Mouse (Mus musculus): ENCODE data around the gene Lctl. TPM values are rescaled to one million over a fixed set of nuclear protein-coding genes. Genes with fewer than 3 reads are reported as not detected.

The Lctl gene
- polyA plus RNA-seq, 1 experiment from 2014 or later: not detected

DNA sequence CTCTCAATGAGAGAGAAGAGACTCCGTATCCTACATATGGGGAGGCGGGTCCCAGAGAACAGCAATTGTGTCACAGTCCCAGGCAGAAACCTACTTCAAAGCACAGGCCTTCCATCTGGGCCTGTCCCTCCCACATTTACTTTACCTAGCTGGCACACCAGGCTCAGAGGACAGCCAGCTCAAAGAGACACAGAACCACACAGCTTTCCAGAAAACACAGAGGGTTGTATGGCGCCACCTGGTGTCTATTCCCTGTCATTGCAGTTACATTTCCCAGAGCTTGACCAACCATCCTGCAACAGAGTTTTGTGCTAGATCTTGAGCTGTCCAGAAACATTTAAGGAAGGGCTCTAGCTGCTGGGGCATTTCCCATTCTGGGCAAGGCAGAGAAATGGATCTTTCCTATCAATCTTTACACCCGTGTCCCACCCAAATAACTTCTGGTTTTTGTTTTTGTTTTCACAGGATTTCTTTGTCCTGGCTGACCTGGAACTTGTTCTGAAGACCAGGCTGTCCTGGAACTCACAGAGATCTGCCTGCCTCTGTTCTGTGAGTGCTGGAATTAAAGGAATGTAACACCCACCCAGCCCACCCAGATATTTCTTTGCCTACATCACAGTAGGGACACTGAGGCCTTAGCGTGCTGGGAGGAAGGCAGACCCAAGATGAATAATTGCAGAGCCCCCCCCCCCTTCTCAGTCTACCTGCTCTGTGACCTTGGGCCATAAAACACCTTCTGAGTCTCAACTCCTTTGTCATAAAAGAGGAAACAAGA lies 29.3 kb upstream of the Lctl start:
- H3K36me3 ChIP-seq: no peaks in the 10 kb centered on the region
- DNase-seq (ENCODE audit: low spot score): peak; percentile 93
- H3K27me3 ChIP-seq (ENCODE audit: insufficient read depth, poor library complexity, severe bottlenecking): no peaks in the 10 kb centered on the region
- no peaks in the 10 kb centered on the region for H3K9me3 ChIP-seq
- peak overlapping the region; percentile 95 for H3K27ac ChIP-seq
- WGBS: 35% methylated on average over 5 of the region's 5 CpGs
- H3K4me3 ChIP-seq: no peak overlapping the region
- H3K4me1 ChIP-seq: peaks cover 52% of the 10 kb centered on the region

DNA sequence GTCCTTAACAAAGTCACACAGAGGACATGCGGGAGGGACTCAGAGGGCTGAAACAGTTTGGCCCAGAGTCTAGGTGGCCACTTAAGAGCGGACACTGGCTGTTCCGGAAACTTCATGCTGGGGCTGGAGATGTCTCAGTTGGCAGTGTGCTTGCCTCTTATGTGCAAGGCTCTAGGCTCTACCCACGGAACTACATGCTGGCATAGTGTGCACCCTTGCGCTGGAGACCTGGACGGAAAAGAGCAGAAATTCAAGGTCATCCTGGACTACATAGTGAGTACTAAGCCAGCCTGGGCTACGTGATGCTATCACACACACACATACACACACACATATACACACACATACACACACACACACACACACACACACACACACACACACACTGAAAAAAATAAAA lies 28.6 kb upstream of the Lctl start:
- H3K4me3 ChIP-seq: no peak overlapping the region
- H3K4me1 ChIP-seq: peaks cover 57% of the 10 kb centered on the region
- no peaks in the 10 kb centered on the region for H3K27me3 ChIP-seq (ENCODE audit: insufficient read depth, poor library complexity, severe bottlenecking)
- WGBS: 87% methylated on average over 7 of the region's 7 CpGs
- H3K36me3 ChIP-seq: no peaks in the 10 kb centered on the region
- no peaks in the 10 kb centered on the region for H3K9me3 ChIP-seq
- peak overlapping the region; percentile 95 for H3K27ac ChIP-seq
- DNase-seq (ENCODE audit: low spot score): no peak

DNA sequence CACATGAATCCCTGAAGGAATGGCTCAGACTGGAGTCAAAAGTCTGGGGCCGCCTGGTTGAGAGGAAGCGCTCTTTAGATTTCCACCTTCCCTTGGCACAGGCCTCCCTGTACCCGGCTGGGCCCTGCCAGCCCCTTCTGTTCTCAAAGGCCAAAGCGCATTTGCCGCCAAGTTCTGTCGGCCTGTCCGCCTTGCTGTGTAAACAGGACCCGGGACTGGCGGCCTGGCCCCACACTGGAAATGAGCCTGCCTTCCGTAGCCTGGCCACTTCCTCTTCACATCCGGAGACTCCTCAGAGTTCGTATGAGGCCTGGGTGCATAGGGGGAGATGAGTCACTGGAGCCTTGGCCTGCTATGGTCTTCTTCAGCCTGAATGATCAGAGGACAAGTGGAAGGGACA lies 27.9 kb upstream of the Lctl start:
- 62% methylated on average over 12 of the region's 12 CpGs for WGBS
- Histone ChIP-seq H3K4me3 (no peak overlapping the region), H3K36me3 (no peaks in the 10 kb centered on the region), H3K9me3 (no peaks in the 10 kb centered on the region), H3K4me1 (peaks cover 57% of the 10 kb centered on the region), H3K27me3 (ENCODE audit: insufficient read depth, poor library complexity, severe bottlenecking) (no peaks in the 10 kb centered on the region), H3K27ac (peak overlapping the region; percentile 75)
- no peak for DNase-seq (ENCODE audit: low spot score)

DNA sequence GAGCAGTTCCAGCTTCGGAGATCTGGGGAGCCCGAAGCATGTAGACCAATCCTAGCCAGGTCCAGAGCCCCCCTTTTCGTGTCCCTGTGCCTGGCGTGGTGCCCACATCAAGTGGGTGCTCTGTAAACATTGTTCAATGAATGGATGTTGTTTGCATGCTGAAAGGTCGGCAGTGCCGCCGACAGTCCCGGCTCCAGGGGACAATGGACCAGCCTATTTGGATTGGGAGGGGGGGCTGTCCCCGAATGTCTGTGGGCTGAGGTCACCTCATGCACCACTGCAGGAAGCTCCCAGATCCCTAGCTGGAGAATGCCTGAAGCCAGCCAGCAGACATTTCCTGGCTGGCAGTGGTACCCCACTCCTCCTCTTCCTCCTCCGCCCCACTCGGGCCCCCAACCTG lies 22.9 kb upstream of the Lctl start:
- DNase-seq (ENCODE audit: low spot score): no peak
- Histone ChIP-seq H3K36me3 (no peaks in the 10 kb centered on the region), H3K4me1 (peaks cover 28% of the 10 kb centered on the region), H3K9me3 (no peaks in the 10 kb centered on the region), H3K27ac (peak overlapping the region; percentile 75), H3K4me3 (no peak overlapping the region), H3K27me3 (ENCODE audit: insufficient read depth, poor library complexity, severe bottlenecking) (no peaks in the 10 kb centered on the region)
- WGBS: 58% methylated on average over 11 of the region's 11 CpGs

DNA sequence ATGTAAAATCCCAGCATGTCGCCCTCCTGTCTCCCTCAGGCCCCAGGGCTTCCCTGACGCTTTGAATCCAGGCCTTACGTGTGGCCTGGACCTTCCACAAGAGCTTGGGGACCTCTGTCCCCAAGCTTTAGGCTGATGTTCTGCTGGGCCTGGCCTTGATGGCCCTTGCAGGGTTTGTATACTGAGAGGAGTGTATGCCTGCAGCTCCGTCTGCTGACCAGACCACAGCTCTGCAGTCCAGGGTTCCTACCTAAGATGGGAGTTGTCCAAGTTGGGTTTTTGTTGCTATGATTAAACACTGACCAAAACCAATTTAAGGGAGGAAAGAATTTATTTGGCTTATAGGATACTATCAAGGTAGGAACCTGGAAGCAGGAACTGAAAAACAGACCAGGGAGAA lies 18.7 kb upstream of the Lctl start:
- DNase-seq (ENCODE audit: low spot score): no peak
- H3K36me3 ChIP-seq: no peaks in the 10 kb centered on the region
- WGBS: 62% methylated on average over 4 of the region's 4 CpGs
- H3K27ac ChIP-seq: no peak overlapping the region
- H3K4me1 ChIP-seq: peaks cover 30% of the 10 kb centered on the region
- H3K27me3 ChIP-seq (ENCODE audit: insufficient read depth, poor library complexity, severe bottlenecking): no peaks in the 10 kb centered on the region
- no peaks in the 10 kb centered on the region for H3K9me3 ChIP-seq
- H3K4me3 ChIP-seq: no peak overlapping the region

DNA sequence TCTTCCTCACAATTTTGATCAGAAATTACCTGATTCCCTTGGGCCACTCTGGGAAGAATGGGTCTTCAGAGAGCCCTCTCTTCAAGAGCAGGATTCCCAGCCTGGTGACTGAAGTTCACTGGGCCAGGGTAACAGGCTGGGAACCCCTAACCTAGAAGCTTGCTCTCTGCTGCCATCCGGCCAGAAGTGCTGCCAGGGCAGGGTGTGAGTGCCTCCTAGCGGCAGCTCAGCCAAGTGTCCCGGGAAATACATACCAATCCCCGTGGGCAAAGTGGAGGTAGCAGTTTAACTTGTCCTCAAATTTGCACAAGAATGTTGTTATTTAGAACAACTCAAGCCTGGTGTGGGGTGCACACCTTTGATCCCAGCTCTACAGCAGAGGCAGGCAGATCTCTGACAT lies 16.5 kb upstream of the Lctl start:
- Histone ChIP-seq H3K27me3 (ENCODE audit: insufficient read depth, poor library complexity, severe bottlenecking) (no peaks in the 10 kb centered on the region), H3K9me3 (no peaks in the 10 kb centered on the region), H3K4me1 (peaks cover 23% of the 10 kb centered on the region), H3K27ac (peak overlapping the region; percentile 17; the same call in 1 of the 2 replicates), H3K36me3 (no peaks in the 10 kb centered on the region), H3K4me3 (no peak overlapping the region)
- peak; percentile 88 for DNase-seq (ENCODE audit: low spot score)
- under 1% methylated on average over 4 of the region's 4 CpGs for WGBS

DNA sequence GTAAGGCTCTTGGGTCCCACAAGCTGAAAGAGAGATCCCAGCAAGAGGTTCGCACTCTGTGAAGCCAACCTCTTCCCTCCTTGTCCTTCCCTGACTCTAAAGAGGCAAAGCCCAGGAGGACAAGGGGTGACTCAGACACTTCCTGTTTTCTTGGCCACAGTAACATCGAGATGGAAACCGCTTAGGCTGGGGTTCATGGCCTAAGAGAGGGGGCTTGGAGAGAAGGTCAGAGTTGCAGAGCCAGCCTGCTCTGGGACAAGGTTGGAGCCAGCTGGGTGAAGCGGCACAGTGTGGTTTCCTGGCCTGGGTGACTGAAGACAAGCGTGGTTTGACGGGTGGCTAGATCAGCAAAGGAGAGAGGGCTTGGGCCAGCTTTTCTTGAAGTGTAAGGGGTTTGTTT lies 11.6 kb upstream of the Lctl start:
- Histone ChIP-seq H3K4me3 (no peak overlapping the region), H3K36me3 (no peaks in the 10 kb centered on the region), H3K27me3 (ENCODE audit: insufficient read depth, poor library complexity, severe bottlenecking) (no peaks in the 10 kb centered on the region), H3K27ac (peak overlapping the region; percentile 62; the same call in 1 of the 2 replicates), H3K4me1 (peaks cover 14% of the 10 kb centered on the region), H3K9me3 (no peaks in the 10 kb centered on the region)
- 67% methylated on average over 6 of the region's 6 CpGs for WGBS
- DNase-seq (ENCODE audit: low spot score): peak; percentile 74

DNA sequence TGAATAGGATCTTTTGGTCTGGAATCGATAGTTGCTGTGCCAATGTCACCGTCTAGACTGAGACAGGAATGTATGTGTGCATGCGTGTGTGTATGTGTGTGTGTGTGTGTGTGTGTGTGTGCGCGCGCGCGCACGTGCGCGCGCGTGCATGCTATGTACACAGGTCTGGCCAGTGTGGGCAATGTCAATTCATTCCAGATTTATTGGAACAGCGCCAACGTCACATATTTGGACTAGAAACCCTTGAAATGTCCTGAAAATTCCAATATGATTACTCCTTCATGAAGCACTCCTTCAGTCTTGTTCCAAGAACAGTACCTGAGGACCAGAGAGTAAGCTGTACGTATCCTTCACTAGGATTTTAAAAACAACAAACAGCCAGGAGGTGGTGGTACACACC lies 6.4 kb upstream of the Lctl start:
- H3K4me3 ChIP-seq: no peak overlapping the region
- H3K36me3 ChIP-seq: no peaks in the 10 kb centered on the region
- peaks cover 25% of the 10 kb centered on the region for H3K4me1 ChIP-seq
- H3K27ac ChIP-seq: no peak overlapping the region
- 93% methylated on average over 16 of the region's 16 CpGs for WGBS
- H3K27me3 ChIP-seq (ENCODE audit: insufficient read depth, poor library complexity, severe bottlenecking): no peaks in the 10 kb centered on the region
- no peak for DNase-seq (ENCODE audit: low spot score)
- no peaks in the 10 kb centered on the region for H3K9me3 ChIP-seq

DNA sequence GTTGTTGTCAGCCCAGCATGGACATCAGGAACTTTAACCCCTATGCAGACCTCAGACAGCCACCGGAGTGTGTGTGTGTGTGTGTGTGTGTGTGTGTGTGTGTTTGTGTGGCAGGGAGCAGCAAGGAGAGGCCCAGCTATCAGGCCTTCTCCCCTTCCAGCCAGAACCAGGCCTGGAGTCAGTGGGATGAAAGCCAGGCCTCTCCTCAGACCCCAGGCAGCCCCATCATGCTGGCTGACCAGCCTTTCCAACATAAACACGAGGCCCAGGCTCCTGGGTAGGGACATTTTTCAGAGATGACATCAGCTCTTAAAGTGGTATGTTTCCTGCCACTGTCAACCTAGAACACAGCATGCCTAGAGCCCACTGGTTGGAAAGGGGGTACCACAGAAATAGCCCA lies 2.3 kb upstream of the Lctl start:
- DNase-seq (ENCODE audit: low spot score): peak; percentile 91
- peak overlapping the region; percentile 79 for H3K27ac ChIP-seq
- 23% methylated on average over 2 of the region's 2 CpGs for WGBS
- H3K27me3 ChIP-seq (ENCODE audit: insufficient read depth, poor library complexity, severe bottlenecking): no peaks in the 10 kb centered on the region
- H3K4me3 ChIP-seq: no peak overlapping the region
- H3K9me3 ChIP-seq: no peaks in the 10 kb centered on the region
- H3K4me1 ChIP-seq: peaks cover 33% of the 10 kb centered on the region
- no peaks in the 10 kb centered on the region for H3K36me3 ChIP-seq

DNA sequence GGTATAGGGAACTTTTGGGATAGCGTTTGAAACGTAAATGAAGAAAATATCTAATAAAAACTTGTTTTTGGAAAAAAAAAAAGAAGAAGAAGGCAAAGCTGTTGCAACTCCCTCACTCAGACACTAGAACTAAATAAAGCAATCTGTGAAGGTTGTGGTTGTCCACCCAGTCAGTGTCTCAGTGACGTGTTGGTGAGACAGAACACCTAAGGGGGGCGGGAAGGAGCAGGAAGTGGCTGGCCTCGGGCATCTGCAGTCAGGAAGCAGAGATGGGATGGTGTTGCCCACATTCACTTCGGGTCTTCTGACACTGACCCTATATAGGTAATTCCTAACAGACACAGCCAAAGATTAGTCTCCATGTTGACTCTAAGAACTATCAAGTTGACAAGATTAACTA lies 1.2 kb upstream of the Lctl start:
- no peak overlapping the region for H3K4me3 ChIP-seq
- WGBS: 78% methylated on average over 6 of the region's 6 CpGs
- no peak for DNase-seq (ENCODE audit: low spot score)
- H3K36me3 ChIP-seq: no peaks in the 10 kb centered on the region
- no peaks in the 10 kb centered on the region for H3K9me3 ChIP-seq
- H3K4me1 ChIP-seq: peaks cover 35% of the 10 kb centered on the region
- H3K27me3 ChIP-seq (ENCODE audit: insufficient read depth, poor library complexity, severe bottlenecking): no peaks in the 10 kb centered on the region
- H3K27ac ChIP-seq: no peak overlapping the region

DNA sequence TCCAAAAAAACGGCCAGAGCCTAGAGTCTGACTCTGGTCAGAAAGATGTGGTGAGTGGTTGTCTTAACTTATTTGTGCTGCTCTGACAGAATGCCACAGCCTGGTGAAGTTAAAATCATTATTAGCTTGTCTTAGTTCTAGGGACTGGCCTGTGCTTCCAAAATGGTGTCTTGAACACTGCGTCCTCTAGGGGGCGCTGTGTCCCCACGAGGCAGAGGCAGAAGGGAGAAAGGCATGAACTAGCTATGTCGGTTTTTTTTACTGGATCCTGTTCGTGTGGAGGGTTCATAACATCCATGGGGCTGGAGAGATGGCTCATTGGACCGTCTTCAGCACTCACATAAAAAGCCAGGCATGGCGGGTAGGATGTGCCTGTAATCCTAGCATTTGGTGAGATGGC lies 3.0 kb downstream of the Lctl start:
- no peak for DNase-seq (ENCODE audit: low spot score)

DNA sequence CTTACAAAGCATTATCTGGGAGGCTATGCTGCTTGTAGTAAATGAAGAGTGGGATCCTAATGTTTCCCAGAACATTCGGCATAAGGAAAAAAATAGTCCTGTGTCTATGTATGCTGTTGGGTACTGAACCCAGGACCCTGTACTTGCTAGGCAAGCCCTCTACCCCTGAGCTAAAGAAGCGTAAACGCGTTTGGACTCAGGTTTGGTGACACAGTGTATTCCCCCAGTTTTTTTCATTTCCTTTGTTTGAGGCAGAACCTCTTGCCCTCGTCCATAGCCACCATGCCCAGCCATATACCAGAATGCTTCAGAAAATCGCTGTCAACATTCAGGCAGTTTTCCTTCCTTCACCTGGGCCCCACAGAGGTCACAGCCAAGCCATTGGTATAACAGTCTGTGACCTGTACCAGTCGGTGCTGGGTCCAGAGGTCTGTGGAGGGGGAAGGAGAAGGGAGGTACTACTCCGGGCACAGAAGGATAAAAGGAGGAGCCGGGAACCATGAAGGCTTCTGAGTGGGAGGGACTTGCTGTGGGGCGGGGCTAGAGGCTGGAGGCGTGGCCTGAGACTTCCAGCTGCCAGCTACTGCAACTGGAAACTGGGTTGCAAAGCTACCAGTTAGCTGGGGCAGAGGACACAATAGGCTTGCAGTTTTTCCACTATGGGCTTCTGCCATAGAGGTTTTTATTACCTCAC lies 3.8 kb downstream of the Lctl start:
- H3K4me3 ChIP-seq: no peak overlapping the region

More for the DNA sequence above, 3.0 kb downstream of the Lctl start:
- 28% methylated on average over 8 of the region's 8 CpGs for WGBS
- no peaks in the 10 kb centered on the region for H3K36me3 ChIP-seq
- no peaks in the 10 kb centered on the region for H3K9me3 ChIP-seq
- no peak overlapping the region for H3K4me3 ChIP-seq
- H3K4me1 ChIP-seq: peaks cover 28% of the 10 kb centered on the region
- H3K27ac ChIP-seq: 0 out of 2 replicates have a peak overlapping the region, but pooled peaks have one; percentile 24
- no peaks in the 10 kb centered on the region for H3K27me3 ChIP-seq (ENCODE audit: insufficient read depth, poor library complexity, severe bottlenecking)

DNA sequence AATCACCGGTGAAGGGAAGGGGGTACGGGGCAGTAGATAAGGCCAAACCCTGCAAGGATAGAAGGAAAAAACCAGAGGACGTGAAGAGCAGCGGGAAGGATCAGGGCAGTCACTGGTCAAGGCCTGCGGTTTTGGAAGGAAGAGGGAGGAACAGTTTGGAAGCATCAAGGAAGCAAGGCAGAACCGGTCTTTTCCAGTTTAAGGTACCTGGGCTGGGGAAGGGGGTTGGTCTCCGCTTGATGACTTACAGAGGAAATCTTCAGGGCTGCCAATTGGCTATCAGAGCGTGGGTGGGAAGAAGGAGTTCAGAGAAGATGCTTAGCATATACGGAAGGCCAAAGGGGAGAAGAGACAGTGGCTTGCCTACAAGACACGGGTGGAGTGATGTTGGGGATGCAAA lies 5.7 kb downstream of the Lctl start:
- H3K4me1 ChIP-seq: peaks cover 32% of the 10 kb centered on the region
- H3K27me3 ChIP-seq (ENCODE audit: insufficient read depth, poor library complexity, severe bottlenecking): no peaks in the 10 kb centered on the region
- 86% methylated on average over 10 of the region's 10 CpGs for WGBS
- H3K4me3 ChIP-seq: no peak overlapping the region
- no peaks in the 10 kb centered on the region for H3K36me3 ChIP-seq
- H3K9me3 ChIP-seq: no peaks in the 10 kb centered on the region
- H3K27ac ChIP-seq: no peak overlapping the region
- DNase-seq (ENCODE audit: low spot score): no peak

More for the DNA sequence above, 3.8 kb downstream of the Lctl start:
- Histone ChIP-seq H3K27ac (0 out of 2 replicates have a peak overlapping the region, but pooled peaks have one; percentile 9), H3K9me3 (no peaks in the 10 kb centered on the region), H3K4me1 (peaks cover 31% of the 10 kb centered on the region), H3K27me3 (ENCODE audit: insufficient read depth, poor library complexity, severe bottlenecking) (no peaks in the 10 kb centered on the region), H3K36me3 (no peaks in the 10 kb centered on the region)
- DNase-seq (ENCODE audit: low spot score): no peak
- 35% methylated on average over 11 of the region's 11 CpGs for whole genome bisulfite sequencing
